Mouse (Mus musculus) naive thymus-derived CD4-positive, alpha-beta T cell, adult 2 months (primary cell): Measurements from ENCODE around the gene Prdx3.

ENCODE experiments used
- DNase-seq: peaks from one replicate; pipeline ENCODE4 v3.0.0-alpha.2; 2011; ENCODE audit warnings: low read depth

The Prdx3 gene

DNA sequence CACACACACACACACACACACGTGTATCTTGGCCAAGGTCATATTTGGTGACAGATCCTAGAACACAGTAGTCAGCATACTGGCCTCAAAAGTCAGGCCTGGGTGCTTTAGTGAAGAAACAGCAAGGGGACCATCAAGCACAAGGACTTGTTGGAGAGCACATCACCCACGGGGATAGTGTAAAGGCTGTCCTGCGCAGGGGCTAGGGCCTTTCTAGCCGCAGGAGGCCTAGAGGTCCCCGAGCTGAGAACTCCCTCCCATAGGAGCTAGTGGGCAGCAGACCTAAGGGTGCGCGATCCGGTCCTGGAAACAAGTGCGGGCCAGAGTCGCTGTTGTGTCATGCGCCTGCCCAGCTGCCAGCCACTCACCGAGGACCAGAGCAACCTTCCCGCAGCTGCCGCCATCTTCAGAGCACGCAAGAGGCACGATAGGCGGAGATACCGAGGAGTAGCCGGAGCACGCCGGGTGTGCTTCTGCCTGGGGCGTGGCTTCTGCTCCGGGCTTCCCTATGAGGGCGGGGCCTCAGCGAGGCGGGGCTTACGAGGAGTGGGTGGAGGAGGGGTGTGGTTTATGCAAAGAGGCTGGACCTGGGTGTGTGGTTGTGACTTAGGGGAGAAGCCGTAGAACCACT is at the start of gene Prdx3:
Gene Prdx3 (minus strand): TSS at position 493 of the 631 bp plus-strand sequence.
- DNase-seq, result peak; percentile 97

DNA sequence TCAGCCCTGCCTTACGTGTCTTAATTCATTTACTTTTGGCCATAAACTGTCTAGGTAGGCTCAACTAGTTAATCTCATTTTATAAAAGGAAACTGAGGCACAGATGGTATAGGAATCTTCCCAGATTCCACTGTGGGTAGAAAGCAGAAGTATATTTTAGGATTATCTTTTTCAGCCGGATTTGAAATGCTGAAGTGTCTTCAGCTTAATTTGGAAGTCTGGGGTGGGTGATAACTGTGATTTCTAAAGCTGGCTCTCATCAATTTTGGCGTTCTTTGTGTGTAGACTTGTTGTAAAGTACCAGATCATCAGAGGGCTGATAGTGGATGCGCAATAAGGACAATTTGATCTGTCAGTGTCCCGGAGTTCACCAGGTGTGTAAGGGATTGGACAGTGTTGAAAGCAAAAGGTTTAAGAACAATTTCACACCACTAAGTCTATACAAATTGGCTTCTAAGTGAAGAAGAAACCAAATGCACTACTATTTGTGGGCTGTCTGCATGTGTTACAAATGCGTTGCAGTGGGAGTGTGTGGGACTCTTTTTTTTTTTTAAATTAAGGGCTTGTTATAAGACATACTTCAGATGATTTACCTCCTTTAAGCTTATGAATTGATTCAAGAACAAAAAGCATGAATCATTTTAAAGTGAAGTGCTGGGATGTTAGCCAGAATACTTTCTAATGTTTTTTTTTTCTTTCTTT is 42.7 kb upstream of the Prdx3 start:
- DNase-seq, result no peak

DNA sequence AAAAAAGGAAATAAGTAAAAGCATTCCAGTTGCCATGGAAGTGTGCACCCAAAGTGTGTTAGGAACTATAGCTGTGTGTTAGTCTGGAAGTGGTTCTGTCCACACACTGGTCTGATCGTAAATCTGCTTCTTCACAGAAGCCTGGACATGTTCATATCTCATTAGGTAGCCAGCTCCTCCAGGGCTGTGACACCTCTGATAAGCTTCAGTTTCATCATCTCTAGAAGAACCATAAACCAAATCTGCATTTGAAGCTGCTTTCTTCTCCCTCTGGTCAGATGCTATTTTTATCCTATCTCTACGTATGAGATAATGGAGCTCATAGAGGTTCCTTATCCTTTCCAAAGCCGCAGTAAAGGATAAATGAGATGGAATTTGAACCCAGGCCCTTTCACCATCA is 41.5 kb upstream of the Prdx3 start:
- no peak for DNase-seq

DNA sequence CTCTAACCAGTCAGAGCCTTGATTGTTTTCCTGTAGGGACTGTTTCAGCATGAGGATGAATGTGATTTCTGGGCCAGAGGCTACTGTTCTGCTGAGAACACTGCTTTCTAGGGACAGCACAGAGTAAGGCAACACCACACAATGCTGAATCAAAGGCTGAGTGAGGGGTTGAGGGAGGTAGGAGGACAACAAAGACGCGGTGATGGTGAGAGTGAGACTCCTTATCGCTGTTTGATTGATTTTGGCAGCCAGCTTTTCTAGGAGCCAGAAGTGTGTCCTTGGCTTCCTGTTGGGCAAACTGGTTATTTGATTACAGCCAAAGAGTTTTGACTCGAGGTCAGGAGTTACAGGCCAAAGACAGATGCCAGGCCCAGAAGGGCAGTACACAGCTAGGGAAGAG is 40.9 kb upstream of the Prdx3 start:
- DNase-seq, result no peak

DNA sequence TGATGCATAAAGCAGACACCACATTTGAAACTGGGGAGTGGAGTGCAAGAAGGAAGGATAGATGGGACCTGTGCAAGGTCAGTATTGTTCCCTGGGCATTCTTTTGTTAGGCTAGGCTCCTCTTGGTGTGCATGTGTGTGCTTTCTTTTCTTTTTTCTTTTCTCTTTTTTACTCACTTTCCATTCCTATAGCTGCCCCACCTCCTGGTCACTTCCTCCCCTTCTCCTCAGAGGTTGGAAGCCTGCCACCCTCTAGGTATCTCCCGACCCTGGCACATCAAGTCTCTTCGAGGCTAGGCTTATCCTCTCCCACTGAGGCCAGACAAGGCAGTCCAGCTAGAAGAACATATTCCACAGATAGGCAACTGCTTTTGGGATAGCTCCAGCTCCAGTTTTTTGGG is 37.3 kb upstream of the Prdx3 start:
- no peak for DNase-seq

DNA sequence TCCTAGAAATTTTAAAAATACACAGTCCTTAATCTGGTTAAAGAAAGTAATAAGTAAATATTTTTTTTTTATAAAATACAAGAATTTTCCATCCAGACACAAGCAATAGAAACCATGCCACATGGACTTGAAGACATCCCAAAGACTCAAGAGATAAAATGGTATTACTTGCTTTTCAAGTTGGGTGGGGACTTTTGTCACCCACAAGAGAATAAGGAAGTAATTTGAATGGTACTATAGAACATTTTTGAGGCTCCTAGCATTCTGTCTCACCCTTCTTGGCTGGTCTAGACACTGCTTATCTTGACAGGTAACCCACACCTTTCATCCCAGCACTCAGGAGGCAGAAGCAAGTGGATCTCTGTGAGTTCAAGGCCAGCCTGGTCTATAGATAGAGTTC is 35.9 kb upstream of the Prdx3 start:
- no peak for DNase-seq

GRCm38 (mm10) chr19:60905477-60905876 is 31.1 kb upstream of the Prdx3 start:
- DNase-seq, result no peak

DNA sequence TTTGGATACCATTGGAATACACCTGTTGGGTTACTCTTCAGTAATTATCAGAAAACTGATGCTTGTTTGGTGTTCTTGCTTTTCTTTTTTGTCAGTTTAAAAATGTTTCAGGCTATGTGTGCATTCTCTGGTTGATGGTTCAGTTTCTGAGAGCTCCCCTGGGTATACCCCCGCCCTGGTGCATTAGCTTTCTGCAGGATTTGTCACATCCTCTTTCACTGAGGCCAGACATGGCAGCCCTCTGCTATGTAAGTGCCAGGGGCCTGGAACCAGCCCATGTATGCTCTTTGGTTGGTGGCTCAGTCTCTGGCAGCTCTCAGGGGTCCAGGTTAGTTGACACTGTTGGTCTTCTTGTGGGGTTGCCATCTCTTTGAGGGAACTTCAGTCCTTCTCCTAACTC is 29.6 kb upstream of the Prdx3 start:
- no peak for DNase-seq

GRCm38 (mm10) chr19:60903139-60903538 is 28.8 kb upstream of the Prdx3 start:
- DNase-seq, result no peak

GRCm38 (mm10) chr19:60895251-60895880 is 21.0 kb upstream of the Prdx3 start:
- no peak for DNase-seq

GRCm38 (mm10) chr19:60891934-60892547 is 17.7 kb upstream of the Prdx3 start:
- DNase-seq, result peak; percentile 86

GRCm38 (mm10) chr19:60891123-60891470 is 16.7 kb upstream of the Prdx3 start:
- DNase-seq, result no peak

DNA sequence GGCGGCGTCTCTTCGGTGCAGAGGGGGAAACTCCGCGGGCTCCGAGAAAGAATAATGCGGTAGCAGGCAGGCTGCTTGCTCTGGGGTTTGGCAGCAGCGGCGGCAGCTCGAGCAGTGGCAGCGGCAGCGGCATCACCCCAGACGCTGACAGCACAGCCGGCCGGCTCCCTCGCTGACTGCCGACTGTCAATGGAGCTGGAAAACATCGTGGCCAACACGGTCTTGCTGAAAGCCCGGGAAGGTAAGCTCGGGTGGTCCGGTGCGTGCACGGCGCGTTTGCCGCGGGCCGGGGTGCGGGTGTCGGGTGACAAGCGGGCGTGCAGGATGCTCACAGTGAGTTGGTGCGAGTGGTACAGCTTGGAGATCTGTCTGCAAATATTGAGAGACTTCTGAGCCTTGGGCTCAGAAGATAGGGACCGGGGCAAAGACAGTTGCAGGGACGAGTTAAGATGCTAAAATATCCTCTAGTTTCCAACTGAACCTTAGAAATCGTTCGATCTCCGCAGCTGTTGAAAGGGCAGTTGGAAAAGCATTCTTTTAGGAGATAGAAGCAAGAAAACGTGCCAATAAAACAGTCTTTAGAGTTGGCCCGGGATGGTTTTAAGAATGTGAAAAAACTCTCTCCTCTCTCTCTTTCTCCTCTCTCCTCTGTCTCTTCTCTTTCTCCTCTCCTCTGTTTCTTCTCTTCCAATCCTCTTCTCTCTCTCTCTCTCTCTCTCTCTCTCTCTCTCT is 16.2 kb upstream of the Prdx3 start:
- no peak for DNase-seq

DNA sequence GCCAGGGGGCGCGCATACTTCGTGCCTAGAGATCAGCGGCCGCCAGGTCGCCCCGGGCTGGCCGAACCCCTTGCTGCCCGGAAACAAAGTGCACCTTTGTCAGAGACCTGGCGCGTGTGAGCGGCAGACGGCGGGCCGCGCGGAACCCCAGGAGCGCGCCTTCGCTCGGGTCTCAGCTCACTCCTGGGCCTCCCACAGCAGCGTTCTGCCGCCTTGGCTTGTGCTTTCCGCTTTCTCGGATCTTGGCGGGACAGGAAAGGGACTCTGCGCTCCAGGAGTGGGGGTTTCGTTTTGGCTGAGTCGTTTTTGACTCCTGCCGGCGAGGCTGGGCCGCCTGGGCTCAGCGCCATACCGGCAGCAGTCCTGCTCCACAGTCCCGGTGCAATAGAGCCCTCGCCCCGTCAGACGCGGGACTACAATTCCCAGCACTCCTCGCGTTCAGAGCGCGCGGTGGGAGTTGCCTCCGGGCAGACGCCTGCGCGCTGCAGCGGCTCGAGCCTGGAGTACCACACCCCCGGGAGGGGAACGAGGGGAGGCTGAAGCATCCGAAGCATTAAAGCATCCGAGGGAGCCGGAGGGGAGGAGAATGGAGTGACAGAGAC is 15.5 kb upstream of the Prdx3 start, which contains the start of gene Grk5:
Gene Grk5 (plus strand): TSS at position 36 of the 602 bp plus-strand sequence.
- DNase-seq, result peak; percentile 95

- no peak for DNase-seq
These were observed 14.9 kb upstream of the Prdx3 start for GRCm38 (mm10) chr19:60889101-60889713.

DNA sequence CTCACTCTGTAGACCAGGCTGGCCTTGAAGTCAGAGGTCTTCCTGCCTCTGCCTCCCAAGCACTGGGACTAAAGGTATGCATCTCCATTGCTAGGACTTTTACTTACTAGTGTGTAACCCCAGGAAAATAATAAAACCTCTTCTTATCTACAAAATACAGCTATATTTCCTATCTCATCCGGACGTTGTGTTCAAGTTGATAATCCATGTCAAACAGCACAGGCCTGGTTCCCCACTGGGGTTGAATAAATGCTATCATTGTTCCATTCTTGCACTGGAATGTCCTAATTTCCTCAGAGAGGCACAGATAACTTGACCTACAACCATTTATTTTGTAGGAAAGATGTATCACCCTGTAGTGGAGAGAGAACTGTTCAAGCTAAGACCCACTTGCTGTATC is 13.3 kb upstream of the Prdx3 start:
- no peak for DNase-seq

- no peak for DNase-seq
These were observed 8.8 kb upstream of the Prdx3 start for GRCm38 (mm10) chr19:60883129-60883528.

GRCm38 (mm10) chr19:60873501-60873900 is 855 bp downstream of the Prdx3 start:
- peak; percentile 37 for DNase-seq

- DNase-seq, result no peak
These were observed 2.1 kb downstream of the Prdx3 start for GRCm38 (mm10) chr19:60872272-60872671.

DNA sequence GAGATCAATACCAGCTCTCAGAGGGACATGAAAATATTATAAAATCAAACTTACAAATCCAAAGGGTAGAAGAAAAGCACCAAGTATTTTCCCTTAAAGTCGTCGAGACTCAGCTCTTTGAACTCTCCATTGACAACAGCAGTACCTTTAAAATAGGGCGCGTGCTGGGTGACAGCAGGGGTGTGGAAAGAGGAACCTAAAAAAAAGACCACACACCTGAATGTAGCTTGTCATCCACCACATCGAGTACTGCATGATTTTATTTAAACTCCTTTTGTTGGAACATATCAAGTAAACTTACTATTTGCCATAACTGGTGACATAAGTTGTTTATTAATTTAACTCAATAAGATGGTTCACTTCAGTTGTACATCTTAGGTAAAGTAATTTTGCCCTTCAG is 3.0 kb downstream of the Prdx3 start:
- DNase-seq, result no peak

DNA sequence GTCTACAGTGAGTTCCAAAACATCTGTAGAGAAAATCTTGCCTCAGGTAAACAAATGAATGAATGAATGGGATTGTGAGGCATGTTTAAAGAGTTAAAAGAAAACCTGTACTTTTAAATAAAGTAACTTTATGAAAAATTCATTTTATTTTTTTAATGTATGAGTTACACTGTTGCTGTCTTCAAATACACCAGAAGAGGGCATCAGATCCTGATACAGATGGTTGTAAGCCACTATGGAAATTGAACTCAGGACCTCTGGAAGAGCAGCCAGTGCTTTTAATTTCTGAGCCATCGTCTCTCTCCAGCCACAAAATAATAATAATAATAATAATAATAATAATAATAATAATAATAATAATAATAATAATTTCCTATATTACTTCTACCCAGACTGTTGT is 3.9 kb downstream of the Prdx3 start:
- no peak for DNase-seq
